Mouse (Mus musculus) limb, embryonic 12.5 days (tissue): ENCODE measurements around the gene Catsperd. TPM values are rescaled to one million over a fixed set of nuclear protein-coding genes. Genes with fewer than 3 reads are reported as not detected.

Experiments
- ATAC-seq: fragments of 200-750 bp; cut with Nextera tagmentation; 2 replicates; pipeline ENCODE4 v1.8.0; 2017; ENCODE audit warnings: low read depth, moderate TSS enrichment; ENCODE audit not compliant: insufficient number of reproducible peaks, insufficient read depth, low FRiP score, low TSS enrichment
- H3K27ac ChIP-seq: fragments of 300-500 bp; sonication (generic); 2 replicates; pipeline ENCODE4 v1.5.1; 2016; ENCODE audit warnings: mild to moderate bottlenecking, moderate library complexity
- H3K27me3 ChIP-seq: fragments of 300-500 bp; sonication (generic); 2 replicates; pipeline ENCODE4 v1.6.1; 2016; ENCODE audit warnings: mild to moderate bottlenecking, moderate library complexity
- H3K36me3 ChIP-seq: fragments of 300-500 bp; sonication (generic); 2 replicates; pipeline ENCODE4 v1.6.1; 2016; ENCODE audit warnings: mild to moderate bottlenecking, moderate library complexity
- H3K4me1 ChIP-seq: fragments of 300-500 bp; sonication (generic); replicated peaks from 2 replicates; pipeline ENCODE4 v1.6.1; 2016
- H3K4me2 ChIP-seq: fragments of 300-500 bp; sonication (generic); 2 replicates; pipeline ENCODE4 v1.6.1; 2016; ENCODE audit warnings: mild to moderate bottlenecking, moderate library complexity
- H3K4me3 ChIP-seq: fragments of 300-500 bp; sonication (generic); replicated peaks from 2 replicates; pipeline ENCODE4 v1.5.1; 2016; ENCODE audit warnings: mild to moderate bottlenecking
- H3K9ac ChIP-seq: fragments of 300-500 bp; sonication (generic); replicated peaks from 2 replicates; pipeline ENCODE4 v1.6.1; 2016; ENCODE audit warnings: mild to moderate bottlenecking, moderate library complexity
- H3K9me3 ChIP-seq: fragments of 300-500 bp; sonication (generic); 2 replicates; pipeline ENCODE4 v1.6.1; 2016; ENCODE audit warnings: mild to moderate bottlenecking, moderate library complexity
- WGBS: fragments of 180-500 bp; shearing (Covaris S2); methylation state at CpG from one replicate; pipeline ENCODE4 v1.1.7; 2016; 5-methylcytosine and 5-hydroxymethylcytosine counted together
- polyA plus RNA-seq: library from polyadenylated mRNA; unstranded; fragments of >200 nt; fragmentation: Nextera tagmentation; extraction: Ambion mirVana; gene quantifications from 2 replicates; pipeline ENCODE4 v1.2.1, GENCODE M21; 2016

Gene Catsperd
- polyA plus RNA-seq, 1 experiment from 2014 or later, result 1.3 TPM

GRCm38 (mm10) chr17:56666384-56666783 is 38.4 kb downstream of the Catsperd start:
- H3K27ac ChIP-seq, result no peak overlapping the region
- H3K4me1 ChIP-seq, result peaks cover 14% of the 10 kb centered on the region
- no peak overlapping the region for H3K4me2 ChIP-seq
- H3K4me3 ChIP-seq, result no peak overlapping the region
- no peak for ATAC-seq
- H3K9ac ChIP-seq, result no peak overlapping the region
- no peaks in the 10 kb centered on the region for H3K9me3 ChIP-seq
- H3K27me3 ChIP-seq, result peaks cover 21% of the 10 kb centered on the region
- WGBS, result 90% methylated on average over 4 of the region's 4 CpGs
- no peaks in the 10 kb centered on the region for H3K36me3 ChIP-seq

- Histone ChIP-seq H3K4me1 (peaks cover 14% of the 10 kb centered on the region), H3K36me3 (no peaks in the 10 kb centered on the region), H3K27me3 (peaks cover 21% of the 10 kb centered on the region), H3K4me2 (no peak overlapping the region), H3K27ac (no peak overlapping the region), H3K4me3 (no peak overlapping the region), H3K9ac (no peak overlapping the region), H3K9me3 (no peaks in the 10 kb centered on the region)
- 72% methylated on average over 3 of the region's 3 CpGs for WGBS
- no peak for ATAC-seq
These were observed 39.6 kb downstream of the Catsperd start for GRCm38 (mm10) chr17:56667591-56667990.

- WGBS, result 6% methylated on average over 31 of the region's 31 CpGs
These were observed 40.6 kb downstream of the Catsperd start for GRCm38 (mm10) chr17:56668384-56669144.

GRCm38 (mm10) chr17:56669766-56670165 is 41.8 kb downstream of the Catsperd start:
- H3K36me3 ChIP-seq, result peaks cover 1% of the 10 kb centered on the region; the same call in 1 of the 2 replicates
- ATAC-seq, result no peak
- WGBS, result 82% methylated on average over 8 of the region's 8 CpGs

More at GRCm38 (mm10) chr17:56668384-56669144, 40.6 kb downstream of the Catsperd start:
- Histone ChIP-seq H3K36me3 (no peaks in the 10 kb centered on the region), H3K4me1 (peaks cover 10% of the 10 kb centered on the region), H3K27ac (no peak overlapping the region), H3K4me3 (peak overlapping the region; percentile 45), H3K27me3 (peaks cover 21% of the 10 kb centered on the region), H3K9ac (peak overlapping the region; percentile 72), H3K4me2 (peak overlapping the region; percentile 85), H3K9me3 (no peaks in the 10 kb centered on the region)
- ATAC-seq, result no peak

GRCm38 (mm10) chr17:56672941-56673646 is 45.2 kb downstream of the Catsperd start, which contains the start of gene Ranbp3:
Ranbp3 (plus strand) TSS chr17:56673294.
- Histone ChIP-seq H3K4me2 (peak within 1 kb of the TSS; percentile 80), H3K9me3 (no peaks in the 10 kb centered on the region)

More at GRCm38 (mm10) chr17:56669766-56670165, 41.8 kb downstream of the Catsperd start:
- no peaks in the 10 kb centered on the region for H3K9me3 ChIP-seq
- peaks cover 21% of the 10 kb centered on the region for H3K27me3 ChIP-seq
- H3K9ac ChIP-seq, result no peak overlapping the region
- no peak overlapping the region for H3K4me3 ChIP-seq
- no peak overlapping the region for H3K27ac ChIP-seq
- H3K4me1 ChIP-seq, result peaks cover 7% of the 10 kb centered on the region
- H3K4me2 ChIP-seq, result no peak overlapping the region

GRCm38 (mm10) chr17:56673647-56674416 is 45.9 kb downstream of the Catsperd start:
- no peak; the same call in 1 of the 2 replicates for ATAC-seq
- no peaks in the 10 kb centered on the region for H3K9me3 ChIP-seq

More at GRCm38 (mm10) chr17:56672941-56673646, 45.2 kb downstream of the Catsperd start, which contains the start of gene Ranbp3:
- H3K4me3 ChIP-seq, result peak within 1 kb of the TSS; percentile 93
- H3K27me3 ChIP-seq, result peaks cover 6% of the 10 kb centered on the region
- 1% methylated on average over 61 of the region's 66 CpGs for WGBS
- peaks cover 16% of the 10 kb centered on the region for H3K4me1 ChIP-seq
- H3K9ac ChIP-seq, result peak within 1 kb of the TSS; percentile 97
- H3K27ac ChIP-seq, result peak within 1 kb of the TSS; percentile 92
- H3K36me3 ChIP-seq, result peaks cover 34% of the 10 kb centered on the region
- ATAC-seq, result peak; percentile 86

GRCm38 (mm10) chr17:56681791-56682190 is 53.8 kb downstream of the Catsperd start:
- WGBS, result 79% methylated on average over 4 of the region's 4 CpGs
- H3K9ac ChIP-seq, result 0 out of 2 replicates have a peak overlapping the region, but pooled peaks have one; percentile 4
- H3K27me3 ChIP-seq, result no peaks in the 10 kb centered on the region
- H3K4me3 ChIP-seq, result no peak overlapping the region
- ATAC-seq, result no peak
- no peak overlapping the region for H3K4me2 ChIP-seq
- H3K36me3 ChIP-seq, result peaks cover 94% of the 10 kb centered on the region
- H3K9me3 ChIP-seq, result no peaks in the 10 kb centered on the region
- H3K4me1 ChIP-seq, result no peaks in the 10 kb centered on the region
- H3K27ac ChIP-seq, result no peak overlapping the region

More at GRCm38 (mm10) chr17:56673647-56674416, 45.9 kb downstream of the Catsperd start:
- H3K36me3 ChIP-seq, result peaks cover 39% of the 10 kb centered on the region
- 2% methylated on average over 35 of the region's 37 CpGs for WGBS
- H3K27ac ChIP-seq, result peak overlapping the region; percentile 85
- no peaks in the 10 kb centered on the region for H3K27me3 ChIP-seq
- H3K9ac ChIP-seq, result peak overlapping the region; percentile 97
- H3K4me1 ChIP-seq, result peaks cover 16% of the 10 kb centered on the region
- peak overlapping the region; percentile 93 for H3K4me3 ChIP-seq
- peak overlapping the region; percentile 80 for H3K4me2 ChIP-seq

- Histone ChIP-seq H3K27me3 (no peaks in the 10 kb centered on the region), H3K4me2 (no peak overlapping the region), H3K36me3 (peaks cover 94% of the 10 kb centered on the region), H3K9ac (no peak overlapping the region), H3K4me3 (no peak overlapping the region), H3K4me1 (no peaks in the 10 kb centered on the region), H3K9me3 (no peaks in the 10 kb centered on the region), H3K27ac (no peak overlapping the region)
- no peak for ATAC-seq
- WGBS, result 83% methylated on average over 3 of the region's 3 CpGs
These were observed 54.9 kb downstream of the Catsperd start for GRCm38 (mm10) chr17:56682880-56683279.

- WGBS, result 88% methylated on average over 5 of the region's 5 CpGs
- Histone ChIP-seq H3K9ac (no peak overlapping the region), H3K27ac (no peak overlapping the region), H3K4me3 (no peak overlapping the region), H3K4me2 (no peak overlapping the region), H3K36me3 (peaks cover 96% of the 10 kb centered on the region), H3K27me3 (no peaks in the 10 kb centered on the region), H3K9me3 (no peaks in the 10 kb centered on the region), H3K4me1 (no peaks in the 10 kb centered on the region)
- ATAC-seq, result no peak
These were observed 55.7 kb downstream of the Catsperd start for GRCm38 (mm10) chr17:56683546-56684140.

- WGBS, result 87% methylated on average over 2 of the region's 2 CpGs
- no peak overlapping the region for H3K27ac ChIP-seq
- H3K9ac ChIP-seq, result no peak overlapping the region; the same call in 1 of the 2 replicates
- no peaks in the 10 kb centered on the region for H3K9me3 ChIP-seq
- no peak for ATAC-seq
- H3K4me1 ChIP-seq, result no peaks in the 10 kb centered on the region
- no peak overlapping the region for H3K4me3 ChIP-seq
- no peaks in the 10 kb centered on the region for H3K27me3 ChIP-seq
- peaks cover 96% of the 10 kb centered on the region for H3K36me3 ChIP-seq
- H3K4me2 ChIP-seq, result no peak overlapping the region
These were observed 56.7 kb downstream of the Catsperd start for GRCm38 (mm10) chr17:56684649-56685048.
